Mouse (Mus musculus): Measurements from ENCODE around the gene Vamp5.
A peak's percentile ranks its signal among the peaks of the same experiment; 100 is the strongest.

The Vamp5 gene

DNA sequence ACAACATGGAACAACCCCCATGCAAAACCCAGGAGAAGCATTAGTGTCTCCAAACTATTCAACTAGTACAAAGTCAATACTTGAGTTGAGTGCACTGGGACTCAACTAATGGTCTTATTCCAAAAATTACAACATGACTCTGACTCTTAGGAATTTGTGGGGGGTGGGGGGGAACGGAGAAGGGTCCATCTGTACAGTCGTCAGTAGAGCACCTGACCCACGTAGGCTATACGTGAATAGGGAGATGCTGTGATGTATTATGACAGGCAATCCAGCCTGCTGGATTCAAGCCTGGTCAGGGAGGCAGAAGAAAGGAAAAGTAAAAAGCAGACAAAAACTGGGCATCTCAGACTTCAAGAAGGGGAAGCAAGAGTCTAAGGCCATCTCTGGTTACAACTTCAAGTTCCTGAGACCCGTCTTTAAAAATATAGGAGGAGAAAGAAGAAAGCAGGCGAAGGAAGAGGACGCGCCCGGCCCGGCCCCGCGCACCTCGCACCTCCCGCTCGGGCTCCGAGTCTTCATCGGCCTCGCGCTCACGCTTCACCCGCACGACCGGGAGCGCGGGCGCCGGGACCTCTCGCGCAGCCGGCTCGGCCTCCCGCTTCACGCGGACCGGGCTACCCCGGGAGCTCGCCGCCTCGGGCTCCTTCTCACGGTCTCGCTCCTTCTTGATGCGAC, 35.7 kb downstream of the Vamp5 start:
- no peak for DNase-seq

DNA sequence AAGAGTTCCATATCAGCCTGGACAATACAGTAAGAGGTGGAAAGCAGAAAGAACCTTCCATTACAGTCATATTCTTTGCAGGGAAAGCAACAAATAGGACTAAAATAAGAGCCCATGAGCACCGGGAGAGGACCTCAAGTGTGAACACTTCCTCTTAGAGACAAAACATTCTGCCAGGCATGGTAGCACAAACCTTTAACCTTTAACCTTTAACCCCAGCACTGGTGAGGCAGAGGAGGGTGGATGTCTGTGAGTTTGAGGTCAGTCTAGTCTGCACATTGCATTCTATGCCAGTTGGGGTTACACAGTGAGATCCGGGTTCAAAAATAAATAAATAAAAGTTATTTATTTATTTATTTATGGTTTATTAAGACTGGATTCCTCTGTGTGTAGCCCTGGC, 39.8 kb downstream of the Vamp5 start:
- DNase-seq = no peak

DNA sequence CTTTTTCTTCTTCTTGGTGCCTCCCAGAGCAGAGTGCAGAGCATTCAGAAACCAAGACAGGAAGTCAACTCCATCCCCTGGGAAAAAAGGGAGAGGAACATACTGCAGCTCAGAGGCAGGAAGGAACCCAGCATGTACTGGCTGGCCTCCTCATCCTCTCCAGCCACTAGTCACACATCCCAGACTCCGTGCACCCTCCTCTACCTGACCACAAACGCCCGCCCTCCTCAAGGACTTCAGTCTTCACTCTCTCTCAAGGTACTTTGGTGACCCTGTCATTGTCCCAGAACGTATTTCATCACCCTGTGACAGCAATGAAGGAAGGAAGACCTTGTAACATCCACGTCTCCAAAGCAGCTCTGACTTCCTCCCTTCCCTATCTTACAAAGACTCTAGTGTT, 47.2 kb downstream of the Vamp5 start:
- no peak for DNase-seq

DNA sequence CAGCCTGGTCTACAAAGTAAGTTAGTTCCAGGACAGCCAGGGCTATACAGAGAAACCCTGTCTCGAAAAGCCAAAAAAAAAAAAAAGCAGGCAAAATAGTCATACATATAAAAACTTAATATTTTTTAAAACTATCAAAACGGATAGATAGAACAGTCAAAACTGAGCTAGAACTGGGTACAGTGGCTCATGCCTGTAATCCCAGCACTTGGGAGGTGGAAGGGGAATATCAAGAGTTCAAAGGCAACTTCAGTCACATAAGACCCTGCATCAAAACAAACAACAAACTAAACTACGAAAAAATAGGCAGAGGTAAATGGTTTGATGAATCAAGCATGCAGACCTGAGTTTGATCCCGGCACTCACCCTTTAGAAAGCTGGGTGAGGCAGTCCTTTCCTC, 50.1 kb downstream of the Vamp5 start:
- no peak for DNase-seq

DNA sequence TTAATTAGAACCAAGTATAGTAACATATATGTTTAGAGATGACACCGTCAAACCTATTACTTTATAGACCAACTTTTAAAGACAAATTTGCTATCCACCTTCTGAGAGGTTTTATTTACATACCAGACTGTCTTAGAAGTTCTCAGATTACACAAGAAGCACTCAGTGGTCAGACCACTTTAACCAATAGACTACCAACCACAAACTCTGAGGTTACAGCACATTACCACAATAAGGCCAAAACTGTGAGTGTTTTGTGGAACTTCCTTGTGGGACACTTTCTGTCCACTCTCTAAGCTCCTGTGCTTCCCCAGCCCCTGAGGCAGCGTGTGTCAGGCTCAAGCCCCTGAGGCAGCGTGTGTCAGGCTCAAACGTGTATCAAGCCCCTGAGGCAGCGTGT, 51.2 kb downstream of the Vamp5 start:
- no peak for DNase-seq

DNA sequence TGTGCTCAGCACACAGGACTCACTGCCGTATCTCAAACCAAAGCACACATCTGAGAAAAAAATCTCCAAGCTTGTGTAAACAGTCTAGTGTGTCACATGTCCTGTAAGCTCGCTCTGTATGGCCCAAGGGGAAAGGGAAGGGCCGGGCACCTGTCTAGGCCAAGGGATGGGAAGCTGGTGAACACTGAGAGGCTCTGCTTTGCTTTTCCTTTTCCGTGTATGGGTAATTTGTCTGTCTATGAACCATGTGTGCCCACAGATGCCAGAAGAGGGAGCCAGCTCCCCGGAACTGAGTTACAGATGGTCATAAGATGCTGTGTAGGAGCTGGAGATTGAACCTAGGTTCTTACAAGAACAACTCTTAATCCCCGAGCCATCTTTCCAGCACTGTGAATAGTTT, 54.0 kb downstream of the Vamp5 start:
- peak; percentile 45 for DNase-seq

DNA sequence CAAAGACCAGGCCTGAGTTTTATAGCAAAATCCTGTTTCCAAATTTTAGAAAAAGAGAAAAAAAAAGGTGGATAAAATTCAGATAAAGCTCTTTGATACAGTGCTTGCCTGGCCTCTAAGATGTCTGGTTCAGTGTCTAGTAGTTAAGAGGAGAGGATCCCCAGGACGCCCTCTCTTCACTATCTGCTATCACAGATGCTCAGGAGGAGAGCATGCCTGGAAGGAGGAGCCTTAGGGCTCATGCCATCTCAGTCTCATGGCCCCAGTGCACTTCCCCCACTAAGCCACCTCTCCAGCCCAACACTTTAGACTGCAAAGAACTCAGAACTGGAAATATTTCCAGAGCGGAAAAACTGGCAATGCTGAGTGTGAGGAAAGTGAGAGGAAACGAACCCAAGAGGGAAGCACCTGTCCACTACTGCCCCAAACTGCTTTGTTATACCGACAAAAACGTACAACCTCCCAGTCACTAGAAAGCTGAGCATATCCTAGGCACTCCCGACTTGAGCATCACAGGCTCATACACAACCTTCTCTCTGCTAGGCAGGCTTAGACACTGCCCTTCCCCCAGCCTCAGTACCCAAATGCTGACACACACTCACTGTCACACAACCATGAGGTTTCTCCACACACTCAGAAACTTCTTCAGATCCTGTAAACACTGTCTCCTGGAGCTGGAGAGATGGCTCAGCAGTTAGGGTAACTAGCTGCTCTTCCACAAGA, 56.3 kb downstream of the Vamp5 start:
- no peak for DNase-seq

DNA sequence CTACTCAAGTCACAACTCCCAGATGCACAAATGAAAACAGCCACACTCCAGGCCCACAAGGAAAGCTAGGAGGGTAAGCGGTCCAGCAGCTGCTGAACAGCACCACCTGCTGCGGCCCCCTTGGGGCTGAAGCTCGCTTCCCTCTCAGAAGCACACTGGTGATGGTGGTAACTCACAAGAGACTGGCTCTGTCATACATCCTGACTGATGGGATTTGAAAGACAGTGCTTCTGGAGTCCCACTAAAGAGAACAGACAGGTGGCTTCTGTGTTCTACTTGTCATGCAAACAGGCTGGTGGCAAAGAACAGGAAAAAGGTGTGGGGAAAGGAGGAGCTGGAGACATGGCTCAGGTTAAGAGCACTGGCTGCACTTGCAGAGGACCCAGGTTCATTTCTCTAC, 57.3 kb downstream of the Vamp5 start:
- DNase-seq = no peak

DNA sequence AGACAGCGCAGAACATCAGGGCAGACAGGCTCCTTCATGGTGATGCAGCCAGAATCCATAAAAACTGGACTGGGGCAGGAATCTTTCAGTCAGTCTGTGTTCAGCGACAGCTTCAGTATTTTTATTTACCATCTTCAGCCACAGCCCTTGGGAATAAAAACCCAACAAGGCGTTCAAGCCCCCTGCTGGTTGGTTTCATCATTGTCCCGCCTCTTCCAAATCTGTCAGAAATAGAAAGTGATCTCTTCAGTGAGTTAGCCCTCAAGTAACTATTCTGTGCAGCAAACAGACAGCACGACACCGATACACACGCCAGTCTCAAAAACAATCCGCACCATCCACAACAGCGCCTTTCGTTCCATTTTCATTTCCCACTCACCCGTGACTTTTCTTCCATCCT, 61.2 kb downstream of the Vamp5 start:
- peak; percentile 33 for DNase-seq

All from thymus, postnatal 14 days (tissue).